Mouse (Mus musculus): ENCODE results near the gene Mtus2. TPM values are rescaled to one million over a fixed set of nuclear protein-coding genes. Genes with fewer than 3 reads are reported as not detected.

Mtus2 gene
- 0.95 TPM for polyA plus RNA-seq (2014; fragmentation: Illumina TruSeq; extraction: RNeasy Lipid Tissue Mini Kit (QIAGEN cat#74804); ENCODE audit: low read depth, low replicate concordance)

GRCm38 (mm10) chr5:147956821-147957564, at the start of gene Mtus2:
Gene Mtus2, plus strand, starts transcription at chr5:147957320.

Other genes starting within 250 kb of the Mtus2 start
- 3.4 TPM for gene Flt1, start 231.3 kb upstream of the Mtus2 start, polyA plus RNA-seq (2014; fragmentation: Illumina TruSeq; extraction: RNeasy Lipid Tissue Mini Kit (QIAGEN cat#74804); ENCODE audit: low read depth, low replicate concordance)
- gene Pomp, start 96.9 kb upstream of the Mtus2 start, polyA plus RNA-seq (2014; fragmentation: Illumina TruSeq; extraction: RNeasy Lipid Tissue Mini Kit (QIAGEN cat#74804); ENCODE audit: low read depth, low replicate concordance), result 144 TPM
- 38.4 TPM for gene Slc46a3, start 62.5 kb upstream of the Mtus2 start, polyA plus RNA-seq (2014; fragmentation: Illumina TruSeq; extraction: RNeasy Lipid Tissue Mini Kit (QIAGEN cat#74804); ENCODE audit: low read depth, low replicate concordance)

Data from liver, adult 10 weeks (tissue).